Mouse (Mus musculus): Measurements from ENCODE around the gene Hhex. TPM values are rescaled to one million over a fixed set of nuclear protein-coding genes. Genes with fewer than 3 reads are reported as not detected.

Gene Hhex
- total RNA-seq, 2 experiments from 2014 or later: 3.4 to 3.9 TPM

Other genes starting within 250 kb of the Hhex start
- 10 to 100 TPM; 61.5 to 64.8 TPM for gene March5, start 227.3 kb upstream of the Hhex start, total RNA-seq (2021)
- 10 to 100 TPM; 33.6 to 37.2 TPM for gene Cpeb3, start 226.2 kb upstream of the Hhex start, total RNA-seq (2021)
- 100 to 1,000 TPM in 1 of 2 experiments, 10 to 100 TPM in 1; 92.4 to 130 TPM for gene Ide, start 97.0 kb upstream of the Hhex start, total RNA-seq (2021)
- gene Kif11, start 58.4 kb upstream of the Hhex start, total RNA-seq (2021): 1 to 10 TPM; 3.2 to 3.6 TPM
- 10 to 100 TPM; 39.4 to 41.9 TPM for gene Exoc6, start 115.6 kb downstream of the Hhex start, total RNA-seq (2021)

Data from gastrocnemius, postnatal 14 days (tissue).